Mouse (Mus musculus) lung, adult 2 months (tissue): ENCODE results near the gene Gm867. TPM values are rescaled to one million over a fixed set of nuclear protein-coding genes. Genes with fewer than 3 reads are reported as not detected.

ENCODE experiments used
- DNase-seq: peaks from one replicate; pipeline ENCODE4 v3.0.0; 2022
- H3K4me1 ChIP-seq: fragments of 200-500 bp; 2 replicates; pipeline ENCODE4 v1.6.1; 2011; ENCODE audit warnings: low read length; ENCODE audit not compliant: control insufficient read depth, insufficient read depth
- H3K4me3 ChIP-seq: fragments of 200-500 bp; replicated peaks from 2 replicates; pipeline ENCODE3; 2011; ENCODE audit warnings: low read depth, mild to moderate bottlenecking, control low read depth, low read length; ENCODE audit errors: extremely low read depth
- CTCF ChIP-seq: fragments of 200-500 bp; IDR thresholded peaks from 2 replicates; pipeline ENCODE4 v1.5.1; 2011; ENCODE audit warnings: mild to moderate bottlenecking, low read length, control low read depth; ENCODE audit not compliant: insufficient read depth
- POLR2A ChIP-seq: fragments of 200-500 bp; IDR thresholded peaks from 2 replicates; pipeline ENCODE4 v1.6.1; 2011; ENCODE audit warnings: low read depth, mild to moderate bottlenecking, control low read depth, low read length, borderline replicate concordance; ENCODE audit errors: extremely low read depth
- WGBS: fragments of 180-500 bp; shearing (Covaris S2); methylation state at CpG from one replicate; pipeline ENCODE4 v1.1.7; 2018; 5-methylcytosine and 5-hydroxymethylcytosine counted together
- polyA plus RNA-seq: library from polyadenylated mRNA; depleted of rRNA; stranded (reverse); fragments of >200 nt; gene quantifications from 2 replicates; pipeline ENCODE4 v1.2.3, GENCODE M21; 2012; rRNA removed

The Gm867 gene
- polyA plus RNA-seq, 1 experiment = 15.8 TPM

DNA sequence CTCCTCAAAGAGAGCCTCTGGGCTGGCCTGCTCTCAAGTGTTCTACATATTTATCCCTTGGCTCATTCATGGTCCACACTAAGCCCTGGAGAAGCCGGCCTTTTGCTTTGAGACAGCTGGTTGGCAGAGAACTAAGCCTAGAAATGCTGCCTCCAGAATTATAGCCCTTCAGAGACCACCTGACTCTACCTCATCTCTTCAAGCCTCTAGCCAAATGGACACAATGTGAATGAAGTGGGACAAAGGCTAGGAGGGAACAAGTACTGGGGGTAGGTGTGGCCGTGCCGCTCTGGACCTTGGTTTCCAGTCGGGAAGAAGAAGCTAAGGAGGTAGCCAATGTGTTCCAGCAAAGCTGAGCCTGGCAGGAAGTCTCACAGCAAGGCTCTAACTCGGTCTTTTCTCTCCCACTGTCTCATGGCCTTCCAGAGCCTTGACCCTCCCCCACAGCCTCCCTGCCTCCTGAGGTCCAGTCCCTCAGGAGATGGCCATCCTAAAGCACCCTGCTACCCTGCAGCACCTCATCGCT is 42.4 kb downstream of the Gm867 start:
- no peak overlapping the region for H3K4me3 ChIP-seq
- no peak for TF ChIP-seq CTCF
- no peak for TF ChIP-seq POLR2A
- 0 out of 2 replicates have a peak, but pooled peaks cover 3% of the 10 kb centered on the region for H3K4me1 ChIP-seq
- 54% methylated on average over 6 of the region's 6 CpGs for WGBS
- DNase-seq = no peak

DNA sequence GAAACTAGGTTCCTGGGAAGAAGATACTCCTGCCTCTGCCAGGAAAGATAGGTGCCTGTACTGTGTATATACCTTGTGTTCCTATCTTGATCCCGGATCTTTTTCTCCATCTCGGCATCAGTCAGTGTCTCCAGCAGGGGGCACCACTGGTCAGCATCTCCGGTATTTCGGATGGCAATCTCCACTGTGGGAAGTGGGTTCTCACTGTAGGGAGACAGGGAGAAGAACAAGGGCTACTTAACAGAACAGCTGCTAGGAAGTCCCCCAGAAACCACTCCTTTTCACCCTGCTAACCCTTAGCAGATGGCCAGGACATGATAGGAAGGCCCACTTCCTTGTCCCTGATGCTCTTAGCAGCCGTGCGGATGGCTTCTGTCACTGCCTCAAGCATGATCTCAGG is 43.1 kb downstream of the Gm867 start:
- Histone ChIP-seq H3K4me3 (no peak overlapping the region), H3K4me1 (0 out of 2 replicates have a peak, but pooled peaks cover 3% of the 10 kb centered on the region)
- WGBS = 31% methylated on average over 6 of the region's 6 CpGs
- DNase-seq = peak; percentile 80
- no peak for TF ChIP-seq POLR2A
- TF ChIP-seq CTCF = peak; percentile 87

DNA sequence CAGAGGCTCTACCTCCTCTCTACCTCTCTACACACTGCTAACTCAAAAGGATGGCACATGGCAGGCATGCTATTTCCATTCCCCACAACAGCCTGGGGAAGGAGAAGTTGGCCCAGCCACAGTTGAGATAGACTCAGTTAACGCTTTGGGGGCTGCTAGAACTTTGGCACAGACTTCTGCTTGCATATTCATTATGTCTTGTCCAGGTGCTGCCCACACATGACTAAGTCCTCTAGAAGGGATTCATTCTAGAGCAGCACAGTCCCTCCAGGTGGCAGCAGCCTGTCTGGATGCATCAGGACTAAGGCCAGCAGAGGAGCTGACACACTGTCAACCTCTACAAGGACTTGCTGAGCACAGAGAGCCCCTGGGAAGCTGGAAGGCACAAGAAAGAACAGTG is 44.3 kb downstream of the Gm867 start:
- DNase-seq = no peak
- 94% methylated on average over 1 of the region's 1 CpGs for WGBS
- no peak for TF ChIP-seq POLR2A
- TF ChIP-seq CTCF = no peak
- H3K4me1 ChIP-seq = 0 out of 2 replicates have a peak, but pooled peaks cover 3% of the 10 kb centered on the region
- no peak overlapping the region for H3K4me3 ChIP-seq

DNA sequence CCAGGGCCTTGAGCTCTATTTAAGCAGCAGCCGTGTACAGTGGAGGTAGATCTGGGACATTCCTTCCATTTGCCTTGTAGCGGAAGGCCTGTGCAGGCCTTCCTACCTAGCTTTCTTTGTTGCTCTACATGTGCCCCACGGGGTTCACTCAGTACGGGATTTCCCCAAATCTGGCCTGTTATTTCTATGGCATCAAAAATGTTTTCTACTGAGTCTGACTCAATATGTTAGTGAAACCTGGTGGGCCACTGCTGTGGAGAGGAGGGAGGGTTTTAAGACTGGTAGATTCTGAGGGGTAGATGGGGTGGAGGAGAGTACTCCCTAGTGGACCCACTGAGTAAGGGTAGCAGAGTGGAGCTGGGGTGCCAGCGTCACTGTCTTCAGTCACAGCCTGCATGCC is 44.7 kb downstream of the Gm867 start:
- Histone ChIP-seq H3K4me3 (no peak overlapping the region), H3K4me1 (0 out of 2 replicates have a peak, but pooled peaks cover 3% of the 10 kb centered on the region)
- WGBS = 93% methylated on average over 5 of the region's 5 CpGs
- no peak for TF ChIP-seq POLR2A
- no peak for TF ChIP-seq CTCF
- no peak for DNase-seq

DNA sequence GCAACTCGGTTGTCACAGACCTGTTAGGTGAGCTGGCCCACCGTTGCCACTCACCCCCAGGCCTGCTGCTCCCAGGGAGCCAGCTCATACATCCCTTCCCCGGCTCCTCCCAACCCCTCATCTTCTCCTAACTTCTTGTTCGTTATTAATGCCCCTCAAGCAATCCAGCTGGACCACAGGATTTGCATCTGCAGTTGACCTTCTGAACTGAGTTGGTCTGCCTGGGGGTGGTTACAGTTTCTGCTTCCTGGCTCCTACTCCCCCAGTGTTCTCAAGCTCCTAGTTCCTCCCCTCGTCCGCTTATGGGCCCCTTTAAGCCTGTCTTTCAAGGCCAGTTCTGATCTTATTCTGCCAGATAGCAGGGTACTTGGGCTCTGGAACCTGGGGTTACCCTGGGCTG is 45.9 kb downstream of the Gm867 start:
- Histone ChIP-seq H3K4me1 (0 out of 2 replicates have a peak, but pooled peaks cover 3% of the 10 kb centered on the region), H3K4me3 (no peak overlapping the region)
- no peak for DNase-seq
- TF ChIP-seq POLR2A (no peak), CTCF (no peak)
- WGBS = 75% methylated on average over 6 of the region's 6 CpGs

DNA sequence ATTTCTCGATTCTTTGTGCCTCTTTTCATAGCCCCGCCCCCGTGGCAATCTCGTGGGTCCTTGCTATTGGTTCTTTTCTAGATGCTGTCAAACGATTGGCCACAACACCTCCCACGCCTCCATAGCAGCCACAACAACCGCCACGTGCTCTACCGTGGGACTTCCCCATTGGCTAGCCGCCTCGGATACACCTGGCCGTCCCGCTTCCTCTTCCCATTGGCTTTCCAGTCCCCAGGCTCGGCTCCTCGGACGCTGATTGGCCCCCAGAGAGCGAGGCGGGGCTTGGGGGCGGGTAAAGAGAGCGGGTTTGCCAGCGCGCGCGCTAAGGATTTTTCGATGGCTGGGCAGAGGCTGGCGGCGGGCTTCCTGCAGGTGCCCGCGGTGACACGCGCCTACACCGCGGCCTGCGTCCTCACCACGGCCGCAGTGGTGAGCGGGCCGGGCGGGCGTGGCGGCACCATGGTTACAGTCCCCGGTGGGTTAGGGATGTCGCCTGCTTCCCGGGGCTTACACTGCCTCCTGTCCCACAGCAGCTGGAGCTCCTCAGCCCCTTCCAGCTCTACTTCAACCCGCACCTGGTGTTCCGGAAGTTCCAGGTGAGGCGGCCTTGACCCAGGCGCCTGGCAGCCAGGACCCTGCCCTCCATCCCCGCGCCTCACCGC is 47.3 kb downstream of the Gm867 start, which contains the start of gene Derl3:
TSS of gene Derl3 (plus strand) at position 325 of the 662 bp plus-strand sequence.
- Histone ChIP-seq H3K4me1 (0 out of 2 replicates have a peak, but pooled peaks cover 2% of the 10 kb centered on the region), H3K4me3 (peak within 1 kb of the TSS; percentile 38)
- 3% methylated on average over 51 of the region's 51 CpGs for WGBS
- TF ChIP-seq CTCF (no peak), POLR2A (no peak)
- DNase-seq = peak; percentile 90

DNA sequence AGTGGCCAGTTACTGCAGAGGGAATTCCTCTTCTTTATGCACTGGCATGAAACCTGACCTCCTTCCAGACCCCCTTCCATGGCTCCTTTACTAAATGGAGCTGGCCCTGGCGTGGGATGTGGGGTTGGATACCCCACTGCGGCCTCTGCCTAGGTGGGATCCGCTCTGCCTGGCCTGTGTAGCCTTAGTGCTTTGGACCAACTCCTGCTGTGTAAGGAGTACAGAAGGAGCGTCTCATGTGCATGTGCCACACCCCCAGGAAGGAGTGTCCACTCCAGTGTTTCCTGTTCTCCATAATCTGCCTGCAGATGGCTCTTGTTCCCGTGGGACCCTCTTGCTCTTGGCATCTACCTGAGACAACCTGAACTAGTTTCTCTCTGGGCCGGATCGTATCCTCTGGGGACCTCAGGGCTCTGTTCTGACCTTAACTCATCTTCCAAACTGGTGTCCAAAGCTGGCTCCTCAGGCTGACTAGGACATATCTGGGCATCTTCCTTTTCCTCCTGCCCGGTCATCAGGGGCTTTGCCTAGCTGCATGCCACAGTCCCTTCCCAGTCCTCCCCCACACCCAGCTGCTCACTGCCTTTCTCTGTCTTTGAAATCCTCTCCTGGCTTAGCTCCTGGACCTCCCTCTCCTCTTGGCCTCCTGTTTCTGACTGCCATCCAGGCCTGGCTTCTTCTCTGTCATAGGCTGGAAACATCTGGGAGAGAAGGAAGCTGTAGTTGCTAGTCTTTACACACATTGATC is 50.9 kb downstream of the Gm867 start:
- no peak overlapping the region for H3K4me3 ChIP-seq
- 38% methylated on average over 8 of the region's 8 CpGs for WGBS
- no peak for DNase-seq
- H3K4me1 ChIP-seq = no peaks in the 10 kb centered on the region
- TF ChIP-seq CTCF = no peak
- TF ChIP-seq POLR2A = no peak

Other genes with a start within 250 kb of the Gm867 start
- 53.6 and 65.0 TPM in 2 replicates for gene Cabin1, start 176.3 kb downstream of the Gm867 start, polyA plus RNA-seq
- 59.7 and 65.3 TPM in 2 replicates for gene Ddt, start 167.3 kb downstream of the Gm867 start, polyA plus RNA-seq
- not detected in 2 replicates for gene Gm20441, start 159.7 kb downstream of the Gm867 start, polyA plus RNA-seq
- 47.8 and 63.7 TPM in 2 replicates for gene Gstt3, start 159.3 kb downstream of the Gm867 start, polyA plus RNA-seq
- 163 and 178 TPM in 2 replicates for gene Gstt1, start 142.1 kb downstream of the Gm867 start, polyA plus RNA-seq
- not detected in 2 replicates for gene Gstt4, start 118.1 kb downstream of the Gm867 start, polyA plus RNA-seq
- gene Gstt2, start 103.2 kb downstream of the Gm867 start, polyA plus RNA-seq = 137 and 149 TPM in 2 replicates
- 479 and 563 TPM in 2 replicates for gene Mif, start 80.4 kb downstream of the Gm867 start, polyA plus RNA-seq
- gene Derl3, start 47.3 kb downstream of the Gm867 start, polyA plus RNA-seq = 5.1 and 12.1 TPM in 2 replicates
- 41.2 and 53.1 TPM in 2 replicates for gene Smarcb1, start 19.1 kb downstream of the Gm867 start, polyA plus RNA-seq
- gene Chchd10, start 7.5 kb downstream of the Gm867 start, polyA plus RNA-seq = 415 and 628 TPM in 2 replicates
- 83.9 and 89.2 TPM in 2 replicates for gene Mmp11, start 4.2 kb downstream of the Gm867 start, polyA plus RNA-seq
- 57.1 and 72.3 TPM in 2 replicates for gene Vpreb3, start 2.4 kb upstream of the Gm867 start, polyA plus RNA-seq
- 0.03 and 0.09 TPM in 2 replicates for gene Gm5134, start 13.8 kb upstream of the Gm867 start, polyA plus RNA-seq
- gene Zfp280b, start 92.0 kb upstream of the Gm867 start, polyA plus RNA-seq = 5.3 and 6.9 TPM in 2 replicates
- gene Slc5a4b, start 170.3 kb upstream of the Gm867 start, polyA plus RNA-seq = not detected in 2 replicates
- not detected in 2 replicates for gene Slc5a4a, start 206.8 kb upstream of the Gm867 start, polyA plus RNA-seq